Mouse (Mus musculus): ENCODE measurements at regions not wholly inside any gene's neighbourhood (a gene's known extent, or its start where the extent isn't known, plus 50 kb on each side); places are given as distances from the start of the nearest gene placed in this dataset.

DNA sequence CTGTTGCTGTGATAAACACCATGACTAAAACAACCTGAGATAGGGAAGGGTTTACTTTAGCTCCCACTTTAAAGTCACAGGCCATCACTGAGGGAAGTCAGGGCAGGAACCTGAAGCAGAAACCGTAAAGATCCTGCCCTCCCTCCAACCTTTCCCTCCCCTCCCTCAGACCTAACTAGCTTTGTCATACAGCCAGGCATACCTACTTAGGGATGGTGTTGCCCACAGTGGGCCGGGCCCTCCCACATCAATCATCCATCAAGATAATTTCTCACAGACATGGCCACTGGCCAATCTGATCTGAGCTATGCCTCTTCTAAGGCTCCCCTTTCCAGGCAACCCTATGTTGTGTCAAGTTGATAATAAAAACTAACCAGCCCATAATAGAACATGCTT is 989.7 kb downstream of the 4930447A16Rik start:
- WGBS, result 53% methylated on average over 2 of the region's 2 CpGs
- Histone ChIP-seq H3K4me1 (ENCODE audit: control insufficient read depth, insufficient read depth, insufficient read length, low read length) (no peaks in the 10 kb centered on the region; the same call in 1 of the 2 replicates), H3K27me3 (ENCODE audit: control insufficient read depth, insufficient read depth, low read length) (no peaks in the 10 kb centered on the region), H3K4me3 (ENCODE audit: low read depth, low read length) (no peak overlapping the region), H3K36me3 (ENCODE audit: control insufficient read depth, insufficient read depth, low read length) (no peaks in the 10 kb centered on the region), H3K27ac (ENCODE audit: insufficient read depth, low read depth, low read length) (no peak overlapping the region)
- no peak for TF ChIP-seq CTCF (IDR thresholded peaks at IDR 0.05; ENCODE audit: extremely low read depth, insufficient read length, insufficient replicate concordance, low read depth, low read length)
- no peak for TF ChIP-seq POLR2A (IDR thresholded peaks at IDR 0.05; ENCODE audit: low read depth, low read length)

DNA sequence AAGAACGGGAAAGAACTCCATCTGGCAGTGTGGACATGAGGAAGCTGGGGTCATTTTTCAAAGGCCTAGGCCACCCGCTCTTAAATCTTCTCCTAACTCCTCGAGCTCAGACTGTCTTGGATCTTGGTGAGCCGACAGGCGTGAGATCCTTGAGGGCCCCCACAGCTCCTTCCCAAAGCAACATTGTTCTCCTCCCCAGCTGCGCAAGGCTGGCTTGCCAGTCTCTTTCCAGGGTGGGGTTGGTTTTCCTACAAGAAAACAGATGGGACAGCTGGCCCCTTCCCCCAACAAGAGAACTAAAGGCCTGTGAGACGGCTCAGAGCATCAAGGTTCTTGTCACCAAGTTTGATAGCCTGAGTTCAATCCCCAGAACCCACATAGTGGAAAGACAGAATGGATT is 994.3 kb downstream of the 4930447A16Rik start:
- Histone ChIP-seq H3K36me3 (ENCODE audit: control insufficient read depth, insufficient read depth, low read length) (no peaks in the 10 kb centered on the region), H3K4me3 (ENCODE audit: low read depth, low read length) (no peak overlapping the region), H3K27ac (ENCODE audit: insufficient read depth, low read depth, low read length) (no peak overlapping the region), H3K4me1 (ENCODE audit: control insufficient read depth, insufficient read depth, insufficient read length, low read length) (0 out of 2 replicates have a peak, but pooled peaks cover 1% of the 10 kb centered on the region), H3K27me3 (ENCODE audit: control insufficient read depth, insufficient read depth, low read length) (no peaks in the 10 kb centered on the region)
- WGBS, result 78% methylated on average over 7 of the region's 7 CpGs
- TF ChIP-seq CTCF (IDR thresholded peaks at IDR 0.05; ENCODE audit: extremely low read depth, insufficient read length, insufficient replicate concordance, low read depth, low read length) (no peak), POLR2A (IDR thresholded peaks at IDR 0.05; ENCODE audit: low read depth, low read length) (no peak)

DNA sequence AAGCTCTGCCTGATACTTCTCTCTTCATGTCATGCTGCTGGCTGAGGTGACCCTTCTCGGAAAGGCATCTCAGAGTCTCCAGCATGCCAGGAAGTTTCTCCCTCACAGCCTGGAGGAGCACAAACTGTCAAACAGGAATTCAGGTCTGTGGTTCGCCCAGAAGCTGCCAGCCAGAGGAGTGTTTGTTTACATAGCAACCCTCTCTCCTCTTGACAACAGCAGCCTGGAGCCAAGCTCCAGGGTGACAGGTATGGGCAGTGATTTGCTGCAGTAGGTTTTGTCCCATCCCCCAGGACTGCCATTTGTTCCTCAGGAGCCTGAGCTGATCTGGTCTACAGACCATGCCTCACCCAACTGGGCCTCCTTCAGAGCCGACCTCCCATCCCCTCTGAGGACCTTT is 995.4 kb downstream of the 4930447A16Rik start:
- Histone ChIP-seq H3K27me3 (ENCODE audit: control insufficient read depth, insufficient read depth, low read length) (no peaks in the 10 kb centered on the region), H3K36me3 (ENCODE audit: control insufficient read depth, insufficient read depth, low read length) (no peaks in the 10 kb centered on the region), H3K4me3 (ENCODE audit: low read depth, low read length) (no peak overlapping the region), H3K27ac (ENCODE audit: insufficient read depth, low read depth, low read length) (no peak overlapping the region), H3K4me1 (ENCODE audit: control insufficient read depth, insufficient read depth, insufficient read length, low read length) (0 out of 2 replicates have a peak, but pooled peaks cover 1% of the 10 kb centered on the region)
- no peak for TF ChIP-seq POLR2A (IDR thresholded peaks at IDR 0.05; ENCODE audit: low read depth, low read length)
- TF ChIP-seq CTCF (IDR thresholded peaks at IDR 0.05; ENCODE audit: extremely low read depth, insufficient read length, insufficient replicate concordance, low read depth, low read length), result no peak
- WGBS, result 17% methylated on average over 3 of the region's 3 CpGs

DNA sequence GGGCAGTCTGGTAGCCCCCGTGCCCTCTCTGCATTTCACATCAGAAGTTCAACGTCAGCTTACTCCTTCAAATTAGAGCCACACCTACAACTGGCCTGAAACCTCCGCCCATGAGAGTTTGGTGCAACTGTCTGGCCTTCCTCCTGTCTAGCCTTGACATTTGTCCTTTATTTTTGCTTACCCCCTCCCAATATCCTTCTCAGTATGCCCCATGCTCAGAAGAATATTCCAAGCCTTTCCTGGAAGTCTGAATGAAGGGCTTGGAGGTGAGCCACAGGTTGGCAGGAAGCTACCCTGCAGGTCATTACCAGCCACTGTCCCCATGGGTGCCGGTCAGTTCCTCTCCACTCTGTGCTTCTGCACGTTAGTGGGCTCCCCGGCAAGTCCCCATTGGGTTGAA is 997.4 kb downstream of the 4930447A16Rik start:
- H3K36me3 ChIP-seq (ENCODE audit: control insufficient read depth, insufficient read depth, low read length), result no peaks in the 10 kb centered on the region
- no peak overlapping the region for H3K27ac ChIP-seq (ENCODE audit: insufficient read depth, low read depth, low read length)
- WGBS, result 81% methylated on average over 6 of the region's 6 CpGs
- H3K27me3 ChIP-seq (ENCODE audit: control insufficient read depth, insufficient read depth, low read length), result no peaks in the 10 kb centered on the region
- no peak overlapping the region for H3K4me3 ChIP-seq (ENCODE audit: low read depth, low read length)
- no peak for TF ChIP-seq CTCF (IDR thresholded peaks at IDR 0.05; ENCODE audit: extremely low read depth, insufficient read length, insufficient replicate concordance, low read depth, low read length)
- TF ChIP-seq POLR2A (IDR thresholded peaks at IDR 0.05; ENCODE audit: low read depth, low read length), result no peak
- H3K4me1 ChIP-seq (ENCODE audit: control insufficient read depth, insufficient read depth, insufficient read length, low read length), result 0 out of 2 replicates have a peak, but pooled peaks cover 1% of the 10 kb centered on the region

DNA sequence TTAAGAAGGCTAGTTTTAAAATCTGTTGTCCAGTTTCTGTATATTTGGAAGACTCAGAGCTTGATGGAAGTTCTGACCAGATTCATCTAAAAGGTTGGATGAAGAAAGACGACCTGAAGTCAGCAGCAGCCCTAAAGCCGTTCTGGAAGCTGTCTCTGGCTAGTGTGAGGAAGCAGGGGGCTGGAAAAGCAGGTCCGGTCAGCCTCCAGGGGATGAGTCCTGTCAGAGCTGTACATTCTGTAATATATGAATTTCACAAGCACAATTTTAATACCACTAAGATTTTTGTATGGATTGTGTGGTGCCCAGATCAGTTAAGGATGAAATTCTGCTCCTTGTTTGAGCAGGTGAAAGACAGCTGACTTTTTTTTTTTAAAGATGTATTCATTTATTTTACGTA is 1000.2 kb downstream of the 4930447A16Rik start:
- Histone ChIP-seq H3K36me3 (ENCODE audit: control insufficient read depth, insufficient read depth, low read length) (no peaks in the 10 kb centered on the region), H3K4me3 (ENCODE audit: low read depth, low read length) (no peak overlapping the region), H3K27ac (ENCODE audit: insufficient read depth, low read depth, low read length) (no peak overlapping the region), H3K27me3 (ENCODE audit: control insufficient read depth, insufficient read depth, low read length) (no peaks in the 10 kb centered on the region), H3K4me1 (ENCODE audit: control insufficient read depth, insufficient read depth, insufficient read length, low read length) (no peaks in the 10 kb centered on the region)
- TF ChIP-seq POLR2A (IDR thresholded peaks at IDR 0.05; ENCODE audit: low read depth, low read length) (no peak), CTCF (IDR thresholded peaks at IDR 0.05; ENCODE audit: extremely low read depth, insufficient read length, insufficient replicate concordance, low read depth, low read length) (no peak)
- 81% methylated on average over 4 of the region's 4 CpGs for WGBS

DNA sequence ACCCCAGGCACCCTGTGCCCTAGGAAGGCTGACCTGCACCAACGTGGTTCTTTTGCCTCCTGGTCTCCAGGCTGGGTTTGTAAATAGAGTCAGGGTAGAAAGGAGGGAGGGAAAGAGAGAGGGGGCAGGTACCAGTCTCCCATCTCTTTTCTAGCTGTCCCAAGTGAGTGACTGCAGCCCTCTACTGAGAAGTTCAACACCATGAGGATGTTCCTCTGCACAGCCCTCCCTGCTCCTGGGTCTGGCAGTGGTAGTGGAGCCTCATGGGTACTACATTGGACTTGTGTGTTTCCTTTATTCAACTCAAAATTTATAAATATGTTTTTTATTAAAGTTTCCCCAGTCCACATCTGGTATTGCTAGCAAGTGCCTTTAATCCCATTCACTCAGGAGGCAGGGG is 1002.6 kb downstream of the 4930447A16Rik start:
- H3K27ac ChIP-seq (ENCODE audit: insufficient read depth, low read depth, low read length), result no peak overlapping the region
- no peak overlapping the region for H3K4me3 ChIP-seq (ENCODE audit: low read depth, low read length)
- 54% methylated on average over 1 of the region's 1 CpGs for WGBS
- no peaks in the 10 kb centered on the region for H3K27me3 ChIP-seq (ENCODE audit: control insufficient read depth, insufficient read depth, low read length)
- TF ChIP-seq CTCF (IDR thresholded peaks at IDR 0.05; ENCODE audit: extremely low read depth, insufficient read length, insufficient replicate concordance, low read depth, low read length), result no peak
- no peak for TF ChIP-seq POLR2A (IDR thresholded peaks at IDR 0.05; ENCODE audit: low read depth, low read length)
- peaks cover 5% of the 10 kb centered on the region; the same call in 1 of the 2 replicates for H3K4me1 ChIP-seq (ENCODE audit: control insufficient read depth, insufficient read depth, insufficient read length, low read length)
- H3K36me3 ChIP-seq (ENCODE audit: control insufficient read depth, insufficient read depth, low read length), result no peaks in the 10 kb centered on the region

DNA sequence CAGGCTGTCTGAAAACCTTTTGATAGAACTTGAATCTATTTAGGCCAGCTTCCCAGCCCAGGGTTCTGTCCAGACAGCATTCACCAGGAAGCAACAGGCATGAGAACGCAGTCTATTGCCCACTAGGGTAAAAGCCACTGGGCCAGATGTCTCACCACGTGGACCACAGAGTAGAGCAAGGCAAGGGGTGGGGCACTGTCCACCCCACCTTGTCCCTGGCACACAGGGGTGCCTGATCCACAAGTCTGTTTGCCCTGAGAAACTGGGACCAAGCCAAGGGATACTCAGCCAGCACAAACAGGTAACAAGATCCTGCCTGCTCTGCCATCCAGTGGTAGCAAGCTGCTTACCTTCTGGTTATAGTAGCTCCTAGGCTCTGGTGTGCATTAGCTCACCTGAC is 1006.3 kb downstream of the 4930447A16Rik start:
- peak; percentile 46; the same call in 1 of the 2 replicates for TF ChIP-seq CTCF (IDR thresholded peaks at IDR 0.05; ENCODE audit: extremely low read depth, insufficient read length, insufficient replicate concordance, low read depth, low read length)
- no peak for TF ChIP-seq POLR2A (IDR thresholded peaks at IDR 0.05; ENCODE audit: low read depth, low read length)

More for the DNA sequence above, 1006.3 kb downstream of the 4930447A16Rik start:
- no peak overlapping the region for H3K27ac ChIP-seq (ENCODE audit: insufficient read depth, low read depth, low read length)
- no peaks in the 10 kb centered on the region for H3K27me3 ChIP-seq (ENCODE audit: control insufficient read depth, insufficient read depth, low read length)
- H3K36me3 ChIP-seq (ENCODE audit: control insufficient read depth, insufficient read depth, low read length), result no peaks in the 10 kb centered on the region
- H3K4me1 ChIP-seq (ENCODE audit: control insufficient read depth, insufficient read depth, insufficient read length, low read length), result peaks cover 5% of the 10 kb centered on the region; the same call in 1 of the 2 replicates
- WGBS, result 14% methylated on average over 2 of the region's 2 CpGs
- H3K4me3 ChIP-seq (ENCODE audit: low read depth, low read length), result no peak overlapping the region
